Mouse (Mus musculus) T-helper 2 cell (primary cell): ENCODE measurements around the gene Amotl2.

Experiments
- in situ Hi-C: fragments of 300-600 bp; cut with MboI, MseI; formaldehyde crosslinking; loops from one replicate; pipeline ENCODE4 v1.15.1; 2025; ENCODE audit warnings: high pct_unique_total_duplicates

Gene Amotl2

DNA sequence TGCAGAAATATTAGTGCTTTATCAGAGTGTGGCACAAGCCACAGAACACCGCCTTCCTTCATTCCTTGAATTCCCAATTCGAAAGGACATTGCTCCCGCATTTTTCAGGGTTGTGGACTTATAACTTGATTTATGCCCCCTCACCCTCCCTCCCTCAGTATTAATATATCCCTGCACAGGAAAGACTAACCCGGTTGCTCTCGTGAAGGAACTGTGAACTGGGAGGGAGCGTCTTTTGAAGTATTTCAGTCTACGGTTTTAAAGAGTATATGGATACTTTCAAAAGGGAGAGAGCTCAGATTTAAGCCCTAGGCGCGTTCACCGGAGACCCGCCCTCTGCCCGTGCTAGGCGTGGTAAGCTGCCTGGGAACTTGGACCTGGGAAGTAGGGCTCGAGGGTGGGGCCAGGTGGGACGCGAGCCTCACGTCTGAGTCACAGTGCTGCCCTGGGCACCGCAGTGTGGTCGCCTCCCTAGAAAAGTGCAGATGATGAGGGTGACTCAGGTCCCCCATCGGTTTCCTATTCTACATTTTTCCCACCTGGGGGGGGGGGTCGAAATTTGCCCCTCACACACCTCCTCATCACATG, 54.9 kb downstream of the Amotl2 start:
- in situ Hi-C loops = no loop called here

DNA sequence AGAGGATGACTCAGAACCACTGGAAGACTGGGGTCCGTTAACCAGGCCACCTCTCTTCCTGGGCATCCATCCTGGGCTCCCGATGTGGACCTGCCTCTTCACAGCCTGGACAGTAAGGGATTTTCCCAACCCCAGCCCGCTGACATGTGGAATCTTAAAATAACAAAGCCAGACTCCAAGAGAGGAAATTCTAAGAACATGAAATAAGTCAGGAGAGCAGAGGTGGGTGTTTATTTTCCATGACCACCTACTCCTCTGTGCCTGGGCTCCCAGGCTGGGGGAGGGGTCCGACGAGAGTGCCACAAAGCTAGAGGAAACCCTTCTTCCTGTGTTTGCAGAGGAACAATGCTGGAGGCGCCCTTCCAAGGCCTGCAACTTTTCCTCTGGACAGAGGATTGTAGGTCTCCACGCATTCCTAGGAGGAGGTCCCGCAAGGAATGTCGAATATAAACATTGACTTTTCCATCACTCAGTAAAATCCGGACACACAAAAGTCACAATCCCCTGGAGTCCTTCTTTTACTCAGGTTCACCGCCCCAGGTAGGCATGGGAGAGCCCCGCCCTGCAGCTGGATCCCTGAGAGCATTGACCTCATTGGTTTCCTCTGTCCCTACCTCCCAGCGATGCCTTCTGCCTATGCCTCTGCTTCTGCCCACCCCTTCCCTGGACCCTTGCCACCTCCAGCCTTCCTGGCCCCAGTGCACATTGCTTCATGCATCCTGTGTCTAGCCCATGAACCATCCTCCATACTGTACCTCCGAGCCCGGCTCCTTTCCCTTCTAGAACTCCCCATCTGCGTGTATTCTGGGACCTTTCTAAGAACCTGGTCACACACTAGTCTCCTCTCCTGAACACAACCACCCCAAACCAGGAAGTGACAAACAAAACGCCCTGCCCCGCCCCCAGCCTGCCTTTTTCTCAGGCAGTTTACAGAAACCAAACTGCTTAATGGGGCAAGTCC, 61.4 kb downstream of the Amotl2 start:
- in situ Hi-C loops = no loop called here

DNA sequence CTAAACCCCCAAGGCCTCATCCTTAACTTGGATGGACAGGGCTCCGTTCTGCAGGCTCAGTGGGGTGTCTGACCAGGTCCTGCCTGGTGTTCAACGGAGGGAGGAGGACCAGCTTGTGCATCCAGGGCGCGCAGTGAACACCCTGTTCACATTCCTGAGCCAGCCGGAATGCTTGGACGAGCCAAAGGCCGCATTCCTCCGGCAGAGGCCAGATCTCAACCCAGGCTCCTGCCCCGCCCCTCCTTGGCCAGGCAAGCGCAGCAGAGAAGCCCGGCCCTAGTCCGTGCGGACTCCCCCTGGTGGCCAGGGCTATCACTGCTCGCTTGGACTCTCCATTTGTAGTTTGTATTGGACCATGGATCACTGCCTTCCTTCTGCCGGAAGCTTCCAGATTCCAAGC, 63.0 kb downstream of the Amotl2 start:
- in situ Hi-C loops = no loop called here
